Mouse (Mus musculus): ENCODE data around the gene Tctex1d4. TPM values are rescaled to one million over a fixed set of nuclear protein-coding genes. Genes with fewer than 3 reads are reported as not detected.

Tctex1d4 gene
- 0.25 and 0.51 TPM in 2 replicates for polyA plus RNA-seq (2015; fragmentation: Nextera tagmentation; extraction: Ambion mirVana)

GRCm38 (mm10) chr4:117126675-117127290 lies at the start of gene Tctex1d4:
Tctex1d4 (plus strand) TSS chr4:117126794.

DNA sequence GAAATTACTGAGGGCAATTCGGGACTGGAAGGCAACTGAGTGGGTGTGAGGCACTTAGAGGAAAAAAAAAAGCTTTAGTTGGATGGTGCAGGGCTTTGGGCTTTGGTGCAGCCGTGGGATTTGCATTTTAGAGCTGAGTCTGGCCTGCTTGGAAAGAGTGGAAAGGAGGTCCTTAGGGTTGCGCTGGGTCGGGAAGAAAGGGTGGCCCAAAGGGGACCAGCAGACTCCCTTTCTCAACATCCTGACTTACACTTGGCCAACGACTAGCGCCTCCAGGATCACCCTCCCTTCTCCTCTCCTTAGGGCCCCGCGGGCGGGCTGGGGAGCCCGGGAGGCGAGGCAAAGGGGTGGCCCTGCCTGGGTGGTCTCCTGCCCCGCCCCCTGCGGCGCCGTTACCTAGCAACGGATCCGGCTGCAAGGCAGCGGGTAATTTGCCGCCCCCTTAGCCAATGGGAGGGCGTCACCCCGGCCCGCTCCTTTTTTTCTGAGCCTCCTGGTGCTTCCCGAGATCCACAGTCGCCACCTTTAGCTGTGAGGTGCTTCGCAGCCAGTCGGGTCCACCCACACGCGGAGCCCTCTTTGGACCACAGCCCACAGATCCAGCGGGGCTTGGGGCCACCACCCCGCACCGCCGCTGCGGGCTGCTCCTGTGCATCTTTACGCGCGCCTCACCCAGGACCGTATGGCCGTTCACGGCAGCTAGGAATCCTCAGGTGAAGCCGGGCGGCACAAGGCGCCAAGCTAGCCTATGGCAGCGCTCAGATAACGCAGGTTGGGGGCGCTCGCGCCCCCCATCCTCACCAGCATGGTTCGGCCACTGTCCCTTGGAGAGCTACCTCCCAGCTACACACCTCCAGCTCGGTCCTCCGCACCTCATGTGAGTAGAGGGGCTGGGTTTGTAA lies 30.8 kb upstream of the Tctex1d4 start, which contains the start of gene Ptch2:
Ptch2 (plus strand) TSS at position 525 of the 902 bp plus-strand sequence.

GRCm38 (mm10) chr4:117125348-117125909 lies 1.2 kb upstream of the Tctex1d4 start, which contains the start of gene Btbd19:
Btbd19 (minus strand) TSS chr4:117125725.

GRCm38 (mm10) chr4:117133817-117134600 lies 7.4 kb downstream of the Tctex1d4 start, which contains the start of gene Plk3:
Plk3 (minus strand) TSS chr4:117133963.

GRCm38 (mm10) chr4:117155792-117156355 lies 29.3 kb downstream of the Tctex1d4 start, which contains the start of gene Rps8:
Rps8 (minus strand) TSS chr4:117156243.

Small RNA genes lying within 50 kb of the gene (microRNA-seq; reads per million reads assigned to microRNA genes)
- not detected for gene Gm22398

Other genes starting within 250 kb of the Tctex1d4 start
- gene Zswim5, start 249.4 kb upstream of the Tctex1d4 start, polyA plus RNA-seq (2015; fragmentation: Nextera tagmentation; extraction: Ambion mirVana) = 0.30 and 0.49 TPM in 2 replicates
- 54.3 and 54.6 TPM in 2 replicates for gene Urod, start 132.4 kb upstream of the Tctex1d4 start, polyA plus RNA-seq (2015; fragmentation: Nextera tagmentation; extraction: Ambion mirVana)
- 5.9 and 6.5 TPM in 2 replicates for gene Hectd3, start 131.5 kb upstream of the Tctex1d4 start, polyA plus RNA-seq (2015; fragmentation: Nextera tagmentation; extraction: Ambion mirVana)
- 33.5 TPM in 2 replicates for gene Eif2b3, start 107.4 kb upstream of the Tctex1d4 start, polyA plus RNA-seq (2015; fragmentation: Nextera tagmentation; extraction: Ambion mirVana)
- gene Ptch2, start 30.7 kb upstream of the Tctex1d4 start, polyA plus RNA-seq (2015; fragmentation: Nextera tagmentation; extraction: Ambion mirVana) = 1.0 and 1.1 TPM in 2 replicates
- gene Btbd19, start 1.1 kb upstream of the Tctex1d4 start, polyA plus RNA-seq (2015; fragmentation: Nextera tagmentation; extraction: Ambion mirVana) = 4.9 and 5.6 TPM in 2 replicates
- gene Plk3, start 7.2 kb downstream of the Tctex1d4 start, polyA plus RNA-seq (2015; fragmentation: Nextera tagmentation; extraction: Ambion mirVana) = 8.9 and 9.2 TPM in 2 replicates
- 709 and 740 TPM in 2 replicates for gene Rps8, start 29.4 kb downstream of the Tctex1d4 start, polyA plus RNA-seq (2015; fragmentation: Nextera tagmentation; extraction: Ambion mirVana)
- 7.8 and 10.4 TPM in 2 replicates for gene Kif2c, start 55.8 kb downstream of the Tctex1d4 start, polyA plus RNA-seq (2015; fragmentation: Nextera tagmentation; extraction: Ambion mirVana)
- gene Tmem53, start 125.2 kb downstream of the Tctex1d4 start, polyA plus RNA-seq (2015; fragmentation: Nextera tagmentation; extraction: Ambion mirVana) = 10.5 and 13.7 TPM in 2 replicates
- gene Armh1, start 125.3 kb downstream of the Tctex1d4 start, polyA plus RNA-seq (2015; fragmentation: Nextera tagmentation; extraction: Ambion mirVana) = 0.08 TPM in 1 of 2 replicates, not detected in the other